Mouse (Mus musculus): ENCODE measurements around the gene Csk. TPM values are rescaled to one million over a fixed set of nuclear protein-coding genes. Genes with fewer than 3 reads are reported as not detected.

Gene Csk
- total and polyA plus RNA-seq, 2 experiments from 2014 or later = 46.3 to 135 TPM

GRCm38 (mm10) chr9:57652351-57652750 lies 1.1 kb downstream of the Csk start:
- Histone ChIP-seq H3K27me3 (ENCODE audit: insufficient read depth, low read length) (no peaks in the 10 kb centered on the region), H3K4me1 (ENCODE audit: insufficient read depth) (no peaks in the 10 kb centered on the region; the same call in 1 of the 2 replicates), H3K27ac (ENCODE audit: low read depth, low read length) (no peak overlapping the region), H3K4me3 (ENCODE audit: low read depth, low read length) (no peak overlapping the region), H3K9ac (no peak overlapping the region), H3K4me2 (ENCODE audit: low read depth) (no peak overlapping the region), H3K9me3 (ENCODE audit: low read length) (no peaks in the 10 kb centered on the region), H3K36me3 (ENCODE audit: insufficient read depth) (no peaks in the 10 kb centered on the region)
- ATAC-seq (no peak), DNase-seq (no peak)
- no peak for TF ChIP-seq CTCF (IDR thresholded peaks at IDR 0.05; ENCODE audit: low read depth)
- 68% methylated on average over 9 of the region's 9 CpGs for WGBS

DNA sequence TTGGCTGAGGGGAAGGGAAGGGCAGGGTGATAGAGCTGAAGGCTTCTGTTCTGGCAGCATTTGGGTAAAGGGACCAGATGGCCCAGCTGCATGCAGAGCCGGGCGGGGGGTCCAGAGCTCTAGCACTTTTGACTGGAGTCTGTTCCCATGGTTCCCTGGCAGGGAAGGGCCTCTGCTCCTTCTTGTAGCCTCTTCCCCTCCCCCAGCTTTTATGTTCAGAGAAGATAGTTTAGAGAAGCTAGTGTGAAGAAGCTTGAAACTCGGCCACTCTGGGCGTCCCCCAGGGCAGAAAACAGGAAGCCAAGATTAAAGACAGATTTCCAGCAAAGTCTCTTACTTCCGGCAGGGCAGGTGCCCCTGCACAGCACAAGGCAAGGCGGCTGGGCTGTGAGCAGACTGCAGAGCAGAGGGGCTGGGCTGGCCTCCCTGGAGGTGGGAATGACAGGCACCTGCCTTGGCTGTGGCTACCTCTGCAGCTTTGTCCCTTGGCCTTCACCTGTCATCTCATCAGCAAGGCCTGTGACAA lies 2.6 kb downstream of the Csk start:
- ATAC-seq (peak; percentile 68), DNase-seq (peak; percentile 29)
- Histone ChIP-seq H3K4me2 (ENCODE audit: low read depth) (no peak overlapping the region), H3K9ac (no peak overlapping the region; the same call in 1 of the 2 replicates), H3K27me3 (ENCODE audit: insufficient read depth, low read length) (no peaks in the 10 kb centered on the region), H3K9me3 (ENCODE audit: low read length) (no peaks in the 10 kb centered on the region), H3K27ac (ENCODE audit: low read depth, low read length) (no peak overlapping the region), H3K36me3 (ENCODE audit: insufficient read depth) (no peaks in the 10 kb centered on the region), H3K4me1 (ENCODE audit: insufficient read depth) (no peaks in the 10 kb centered on the region; the same call in 1 of the 2 replicates), H3K4me3 (ENCODE audit: low read depth, low read length) (no peak overlapping the region)
- no peak for TF ChIP-seq CTCF (IDR thresholded peaks at IDR 0.05; ENCODE audit: low read depth)
- WGBS = 33% methylated on average over 6 of the region's 6 CpGs

DNA sequence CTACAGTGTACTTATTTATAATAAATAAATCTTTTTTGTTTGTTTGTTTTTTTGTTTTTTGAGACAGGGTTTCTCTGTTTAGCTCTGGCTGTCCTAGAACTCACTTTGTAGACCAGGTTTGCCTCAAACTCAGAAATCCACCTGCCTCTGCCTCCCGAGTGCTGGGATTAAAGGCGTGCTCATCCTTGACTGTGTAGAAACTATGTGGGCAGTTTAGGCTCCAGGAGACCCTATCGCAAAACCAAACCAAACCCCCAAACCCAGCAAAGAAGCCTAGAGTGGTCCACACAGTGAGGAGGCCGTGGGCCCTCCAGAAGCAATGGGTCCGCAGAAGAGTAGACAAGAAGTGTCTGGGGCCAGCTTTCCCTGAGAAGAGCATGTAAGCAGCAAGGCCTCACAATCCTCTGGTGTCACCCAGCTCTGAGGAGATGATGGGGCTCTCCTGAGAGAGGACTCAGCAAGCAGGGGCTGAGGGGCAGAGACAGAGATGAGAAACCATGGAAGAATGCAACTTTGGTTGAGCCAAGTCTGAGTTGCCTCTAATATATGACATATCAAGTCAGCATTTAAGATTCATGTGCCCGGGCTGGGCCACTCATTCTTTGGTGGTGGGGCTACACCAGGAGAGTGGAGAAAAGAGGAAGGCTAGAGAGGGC lies 3.2 kb downstream of the Csk start:
- no peak for ATAC-seq
- Histone ChIP-seq H3K27me3 (ENCODE audit: insufficient read depth, low read length) (no peaks in the 10 kb centered on the region), H3K9me3 (ENCODE audit: low read length) (no peaks in the 10 kb centered on the region), H3K4me3 (ENCODE audit: low read depth, low read length) (no peak overlapping the region), H3K9ac (no peak overlapping the region; the same call in 1 of the 2 replicates), H3K4me2 (ENCODE audit: low read depth) (no peak overlapping the region), H3K27ac (ENCODE audit: low read depth, low read length) (no peak overlapping the region), H3K4me1 (ENCODE audit: insufficient read depth) (no peaks in the 10 kb centered on the region), H3K36me3 (ENCODE audit: insufficient read depth) (no peaks in the 10 kb centered on the region)
- 90% methylated on average over 6 of the region's 6 CpGs for WGBS
- no peak for TF ChIP-seq CTCF (IDR thresholded peaks at IDR 0.05; ENCODE audit: low read depth)
- no peak for DNase-seq

- Histone ChIP-seq H3K4me3 (ENCODE audit: low read depth, low read length) (no peak overlapping the region), H3K9me3 (ENCODE audit: low read length) (no peaks in the 10 kb centered on the region), H3K9ac (no peak overlapping the region), H3K4me1 (ENCODE audit: insufficient read depth) (peaks cover 15% of the 10 kb centered on the region), H3K4me2 (ENCODE audit: low read depth) (no peak overlapping the region), H3K36me3 (ENCODE audit: insufficient read depth) (no peaks in the 10 kb centered on the region), H3K27ac (ENCODE audit: low read depth, low read length) (no peak overlapping the region), H3K27me3 (ENCODE audit: insufficient read depth, low read length) (no peaks in the 10 kb centered on the region)
- no peak for TF ChIP-seq CTCF (IDR thresholded peaks at IDR 0.05; ENCODE audit: low read depth)
- 76% methylated on average over 4 of the region's 4 CpGs for WGBS
- ATAC-seq (no peak), DNase-seq (no peak)
Measured at GRCm38 (mm10) chr9:57647286-57648108, 5.9 kb downstream of the Csk start.

DNA sequence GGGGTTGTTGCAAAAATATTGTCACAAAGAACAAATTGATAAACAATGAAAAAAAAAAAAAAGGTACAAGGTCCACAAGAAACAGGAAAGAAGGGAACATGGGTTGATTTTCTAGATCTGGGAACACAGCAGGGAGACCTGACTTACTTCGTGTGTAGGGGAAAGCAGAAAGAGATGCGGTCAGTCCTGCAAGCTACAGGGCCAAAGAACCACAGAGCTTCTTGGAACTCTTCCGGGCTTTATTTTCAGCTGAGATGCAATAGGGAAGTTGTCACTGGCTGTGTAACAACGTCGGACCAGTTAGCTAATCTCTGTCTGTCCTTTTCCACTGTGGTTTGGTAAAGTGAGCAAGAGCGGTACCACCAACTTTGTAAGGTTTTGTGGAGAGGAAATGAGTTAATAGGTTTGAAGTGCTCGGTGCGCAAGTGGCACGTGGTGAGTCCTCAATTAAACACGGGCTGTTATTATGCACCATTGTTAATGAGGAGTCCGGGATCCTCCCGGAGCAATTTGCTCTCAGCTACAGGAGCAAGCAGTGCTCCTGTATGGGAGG lies 6.8 kb downstream of the Csk start:
- H3K4me1 ChIP-seq (ENCODE audit: insufficient read depth) = peaks cover 17% of the 10 kb centered on the region
- ATAC-seq = no peak
- TF ChIP-seq CTCF (IDR thresholded peaks at IDR 0.05; ENCODE audit: low read depth) = no peak

GRCm38 (mm10) chr9:57644944-57645893 lies 8.2 kb downstream of the Csk start:
- H3K4me1 ChIP-seq (ENCODE audit: insufficient read depth) = peaks cover 28% of the 10 kb centered on the region
- under 1% methylated on average over 72 of the region's 85 CpGs for WGBS

More for the DNA sequence above, 6.8 kb downstream of the Csk start:
- H3K9me3 ChIP-seq (ENCODE audit: low read length) = no peaks in the 10 kb centered on the region
- no peak overlapping the region for H3K4me2 ChIP-seq (ENCODE audit: low read depth)
- H3K27me3 ChIP-seq (ENCODE audit: insufficient read depth, low read length) = no peaks in the 10 kb centered on the region
- H3K27ac ChIP-seq (ENCODE audit: low read depth, low read length) = no peak overlapping the region
- H3K4me3 ChIP-seq (ENCODE audit: low read depth, low read length) = no peak overlapping the region
- no peak overlapping the region for H3K9ac ChIP-seq
- no peaks in the 10 kb centered on the region for H3K36me3 ChIP-seq (ENCODE audit: insufficient read depth)
- DNase-seq = no peak
- WGBS = 43% methylated on average over 12 of the region's 12 CpGs

More at GRCm38 (mm10) chr9:57644944-57645893, 8.2 kb downstream of the Csk start:
- TF ChIP-seq CTCF (IDR thresholded peaks at IDR 0.05; ENCODE audit: low read depth) = peak; percentile 91
- H3K27me3 ChIP-seq (ENCODE audit: insufficient read depth, low read length) = no peaks in the 10 kb centered on the region
- peak; percentile 95 for DNase-seq
- peak; percentile 93 for ATAC-seq
- no peaks in the 10 kb centered on the region; the same call in 1 of the 2 replicates for H3K36me3 ChIP-seq (ENCODE audit: insufficient read depth)
- H3K9ac ChIP-seq = peak overlapping the region; percentile 96
- no peaks in the 10 kb centered on the region for H3K9me3 ChIP-seq (ENCODE audit: low read length)
- H3K4me3 ChIP-seq (ENCODE audit: low read depth, low read length) = peak overlapping the region; percentile 98
- H3K4me2 ChIP-seq (ENCODE audit: low read depth) = peak overlapping the region; percentile 89
- H3K27ac ChIP-seq (ENCODE audit: low read depth, low read length) = peak overlapping the region; percentile 95

All from forebrain, postnatal 0 days (tissue).